Mouse (Mus musculus) bone marrow macrophage, adult 2 months (primary cell): Measurements from ENCODE around the gene Gm45062.

ENCODE experiments used
- CTCF ChIP-seq: IDR thresholded peaks from 2 replicates; pipeline ENCODE4 v1.5.1; 2012; ENCODE audit warnings: low read depth, mild to moderate bottlenecking, low read length, moderate library complexity
- POLR2A ChIP-seq: IDR thresholded peaks from 2 replicates; pipeline ENCODE4 v1.6.1; 2012; ENCODE audit warnings: mild to moderate bottlenecking, low read depth, low read length, borderline replicate concordance

- TF ChIP-seq CTCF (no peak), POLR2A (no peak)
Measured at GRCm38 (mm10) chr6:8455599-8455998, 196.3 kb downstream of the Gm45062 start.
